Mouse (Mus musculus) MEL (cell line): Measurements from ENCODE around the gene Cep55. TPM values are rescaled to one million over a fixed set of nuclear protein-coding genes. Genes with fewer than 3 reads are reported as not detected.

ENCODE experiments used
- DNase-seq: peaks from one replicate; pipeline ENCODE4 v3.0.0; 2011; ENCODE audit warnings: low read depth, low spot score
- H3K27ac ChIP-seq: 2 replicates; pipeline ENCODE4 v1.5.1; 2012; ENCODE audit warnings: low read depth, mild to moderate bottlenecking, control low read depth, low read length, moderate library complexity; ENCODE audit not compliant: control insufficient read depth
- H3K27me3 ChIP-seq, 2 experiments: fragments of 150-350 bp in 1 of 2; sonication (generic) in 1 of 2; 2 replicates each; pipeline ENCODE4 v1.6.1; 2012; ENCODE audit warnings: low read length in 2 of 2, mild to moderate bottlenecking in 2 of 2, improper control_type of control experiment in 1 of 2, moderate library complexity in 1 of 2; ENCODE audit not compliant: insufficient read depth in 2 of 2, control insufficient read depth in 1 of 2
- H3K36me3 ChIP-seq, 2 experiments: 2 replicates each; pipeline ENCODE4 v1.6.1; 2012 to 2014; ENCODE audit warnings: low read length in 2 of 2, improper control_type of control experiment in 1 of 2, inconsistent platforms in 1 of 2, mild to moderate bottlenecking in 1 of 2; ENCODE audit not compliant: insufficient read depth in 2 of 2, control insufficient read depth in 1 of 2
- H3K4me1 ChIP-seq, 2 experiments: fragments of 150-350 bp in 1 of 2; sonication (generic) in 1 of 2; 2 replicates each; pipeline ENCODE4 v1.6.1; 2012; ENCODE audit warnings: low read length in 2 of 2, improper control_type of control experiment in 1 of 2, mild to moderate bottlenecking in 1 of 2; ENCODE audit not compliant: insufficient read depth in 2 of 2, control insufficient read depth in 1 of 2
- H3K4me3 ChIP-seq, 2 experiments: fragments of 150-350 bp in 1 of 2; sonication (generic) in 1 of 2; 2 replicates each; pipeline ENCODE4 v1.5.1; 2012; ENCODE audit warnings: low read depth in 2 of 2, low read length in 2 of 2, mild to moderate bottlenecking in 2 of 2, moderate library complexity in 2 of 2, control low read depth in 1 of 2, improper control_type of control experiment in 1 of 2; ENCODE audit not compliant: control insufficient read depth in 1 of 2, insufficient read depth in 1 of 2
- H3K79me2 ChIP-seq: 2 replicates; pipeline ENCODE4 v1.6.1; 2012; ENCODE audit warnings: mild to moderate bottlenecking, low read length, moderate library complexity; ENCODE audit not compliant: control insufficient read depth, poor library complexity, insufficient read depth
- H3K9ac ChIP-seq: 2 replicates; pipeline ENCODE4 v1.6.1; 2012; ENCODE audit warnings: low read depth, mild to moderate bottlenecking, control low read depth, low read length, moderate library complexity; ENCODE audit not compliant: control insufficient read depth, poor library complexity, severe bottlenecking
- H3K9me3 ChIP-seq: fragments of 150-350 bp; sonication (generic); replicated peaks from 2 replicates; pipeline ENCODE4 v1.6.1; 2012; ENCODE audit warnings: mild to moderate bottlenecking, low read length, improper control_type of control experiment, moderate library complexity; ENCODE audit not compliant: insufficient read depth
- CHD2 ChIP-seq: IDR thresholded peaks from 2 replicates; pipeline ENCODE4 v1.6.1; 2011; ENCODE audit warnings: low read length, improper control_type of control experiment
- CTCF ChIP-seq, 3 experiments: IDR thresholded peaks in 2 of 3; conservative IDR thresholded peaks in 1 of 3; 2 replicates each; pipeline ENCODE4 v1.5.1; 2011 to 2012; ENCODE audit warnings: low read length in 3 of 3, low read depth in 2 of 3, mild to moderate bottlenecking in 2 of 3, improper control_type of control experiment in 1 of 3, inconsistent platforms in 1 of 3, mixed read lengths in 1 of 3, moderate library complexity in 1 of 3; ENCODE audit not compliant: control insufficient read depth in 1 of 3, insufficient read depth in 1 of 3, poor library complexity in 1 of 3, severe bottlenecking in 1 of 3
- ELF1 ChIP-seq: IDR thresholded peaks from 2 replicates; pipeline ENCODE4 v1.6.1; 2014; ENCODE audit warnings: low read depth, mild to moderate bottlenecking, inconsistent platforms, low read length, improper control_type of control experiment, moderate library complexity
- EP300 ChIP-seq, 2 experiments: IDR thresholded peaks; 2 replicates each; pipeline ENCODE4 v1.6.1; 2011; ENCODE audit warnings: improper control_type of control experiment in 2 of 2, low read length in 2 of 2, low read depth in 1 of 2, mild to moderate bottlenecking in 1 of 2
- GATA1 ChIP-seq: IDR thresholded peaks from 2 replicates; pipeline ENCODE4 v1.6.1; 2011; ENCODE audit warnings: low read depth, low read length, improper control_type of control experiment
- JUND ChIP-seq: IDR thresholded peaks from 2 replicates; pipeline ENCODE4 v1.6.1; 2011; ENCODE audit warnings: low read depth, mild to moderate bottlenecking, improper control_type of control experiment, low read length
- KAT2A ChIP-seq: conservative IDR thresholded peaks from 2 replicates; pipeline ENCODE4 v1.6.1; 2012; ENCODE audit warnings: low read depth, low read length, improper control_type of control experiment, inconsistent platforms
- MAFK ChIP-seq: IDR thresholded peaks from 2 replicates; pipeline ENCODE4 v1.6.1; 2011; ENCODE audit warnings: low read depth, mild to moderate bottlenecking, low read length, improper control_type of control experiment, borderline replicate concordance
- MAX ChIP-seq: IDR thresholded peaks from 2 replicates; pipeline ENCODE4 v1.6.1; 2011; ENCODE audit warnings: low read length, improper control_type of control experiment
- MEF2A ChIP-seq: IDR thresholded peaks from 2 replicates; pipeline ENCODE4 v1.6.1; 2014; ENCODE audit warnings: low read depth, mild to moderate bottlenecking, inconsistent platforms, low read length, improper control_type of control experiment; ENCODE audit not compliant: poor library complexity, insufficient replicate concordance, severe bottlenecking; ENCODE audit errors: extremely low read depth
- MYB ChIP-seq: IDR thresholded peaks from 2 replicates; pipeline ENCODE4 v1.6.1; 2011; ENCODE audit warnings: mild to moderate bottlenecking, low read depth, low read length, improper control_type of control experiment
- MYC ChIP-seq: IDR thresholded peaks from 2 replicates; pipeline ENCODE4 v1.6.1; 2011; ENCODE audit warnings: low read depth, mild to moderate bottlenecking, low read length, improper control_type of control experiment, moderate library complexity
- NELFE ChIP-seq: IDR thresholded peaks from 2 replicates; pipeline ENCODE4 v1.6.1; 2011; ENCODE audit warnings: low read depth, low read length, improper control_type of control experiment
- NRF1 ChIP-seq: IDR thresholded peaks from 2 replicates; pipeline ENCODE4 v1.6.1; 2014; ENCODE audit warnings: low read depth, mild to moderate bottlenecking, inconsistent platforms, low read length, improper control_type of control experiment, moderate library complexity; ENCODE audit not compliant: poor library complexity, insufficient read depth, severe bottlenecking
- POLR2AphosphoS5 ChIP-seq: IDR thresholded peaks from 2 replicates; pipeline ENCODE4 v1.6.1; 2012; ENCODE audit warnings: low read depth, borderline replicate concordance, mild to moderate bottlenecking, inconsistent platforms, low read length, moderate library complexity, mixed read lengths
- RCOR1 ChIP-seq: IDR thresholded peaks from 2 replicates; pipeline ENCODE4 v1.6.1; 2012; ENCODE audit warnings: low read depth, mild to moderate bottlenecking, inconsistent platforms, low read length, improper control_type of control experiment
- SIN3A ChIP-seq: IDR thresholded peaks from 2 replicates; pipeline ENCODE4 v1.6.1; 2012; ENCODE audit warnings: low read length, improper control_type of control experiment, inconsistent platforms
- SMC3 ChIP-seq: IDR thresholded peaks from 2 replicates; pipeline ENCODE4 v1.6.1; 2011; ENCODE audit warnings: low read depth, low read length, improper control_type of control experiment
- TBP ChIP-seq: IDR thresholded peaks from 2 replicates; pipeline ENCODE4 v1.8.0; 2011; ENCODE audit warnings: low read depth, low read length, improper control_type of control experiment
- TCF12 ChIP-seq: IDR thresholded peaks from 2 replicates; pipeline ENCODE4 v1.6.1; 2014; ENCODE audit warnings: low read depth, mild to moderate bottlenecking, inconsistent platforms, low read length, improper control_type of control experiment, moderate library complexity
- ZC3H11A ChIP-seq: IDR thresholded peaks from 2 replicates; pipeline ENCODE4 v1.6.1; 2012; ENCODE audit warnings: low read depth, mild to moderate bottlenecking, inconsistent platforms, low read length, improper control_type of control experiment
- ZKSCAN1 ChIP-seq: IDR thresholded peaks from 2 replicates; pipeline ENCODE4 v1.6.1; 2012; ENCODE audit warnings: low read depth, mild to moderate bottlenecking, inconsistent platforms, low read length, improper control_type of control experiment, moderate library complexity
- polyA plus RNA-seq, 2 experiments: library from polyadenylated mRNA; stranded (reverse) in 1 of 2; unstranded in 1 of 2; fragments of >175 nt in 1 of 2; fragments of >200 nt in 1 of 2; gene quantifications; 2 replicates each; pipeline versions ENCODE4 v1.2.1 to v1.2.4; 2012; ENCODE audit warnings: low replicate concordance in 2 of 2, low read depth in 1 of 2; ENCODE audit not compliant: insufficient read length in 2 of 2, insufficient read depth in 1 of 2, missing spikeins in 1 of 2
- total RNA-seq: library from RNA; depleted of rRNA; stranded (reverse); fragments of 300-350 nt; gene quantifications from 2 replicates; pipeline ENCODE4 v1.2.3, GENCODE M21; 2012

Gene Cep55
- total and polyA plus RNA-seq, 3 experiments = 11.1 to 17.1 TPM; not detected in 1

DNA sequence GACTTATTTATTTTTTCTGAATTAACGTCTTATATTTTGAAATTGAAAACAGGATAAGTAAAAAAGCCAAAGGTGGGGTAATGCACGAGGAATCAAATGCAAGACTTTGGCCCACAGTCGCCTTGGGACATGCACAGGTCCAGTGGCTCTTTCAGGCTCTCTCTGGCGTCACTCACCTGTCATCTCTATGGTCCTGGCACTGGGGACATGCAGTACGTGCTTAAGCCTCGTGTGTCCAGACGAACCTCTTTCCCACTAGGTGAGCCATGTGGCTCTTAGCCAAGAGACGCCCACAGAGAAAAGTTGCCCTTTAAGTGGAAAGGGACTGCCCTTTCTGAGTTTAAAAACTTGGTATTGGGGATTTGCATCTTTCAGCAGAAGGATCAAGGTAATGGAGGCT lies 34.5 kb downstream of the Cep55 start:
- H3K36me3 ChIP-seq = peaks cover 0 to 9% of the 10 kb centered on the region in 2 experiments; a peak in 2 of 4 replicates
- peaks cover 0 to 6% of the 10 kb centered on the region in 2 experiments; a peak in 2 of 4 replicates for H3K4me1 ChIP-seq
- TF ChIP-seq KAT2A (no peak), NRF1 (no peak), ELF1 (no peak), TCF12 (no peak), SMC3 (no peak), CHD2 (no peak), NELFE (no peak), TBP (no peak), MYC (no peak), MAFK (no peak), EP300 (IDR thresholded peaks at IDR 0.05; ENCODE audit: low read depth in 1 of 2, low read length in 2 of 2) (no peak), CTCF (IDR thresholded peaks at IDR 0.05 in 2 of 3, conservative IDR thresholded peaks at IDR 0.05 in 1 of 3; ENCODE audit: control insufficient read depth in 1 of 3, insufficient read depth in 1 of 3, low read depth in 2 of 3, low read length in 3 of 3, poor library complexity in 1 of 3, severe bottlenecking in 1 of 3) (no peak), JUND (no peak), MEF2A (no peak), ZC3H11A (no peak), RCOR1 (no peak)
- H3K9me3 ChIP-seq = no peaks in the 10 kb centered on the region
- no peak overlapping the region for H3K4me3 ChIP-seq
- no peaks in the 10 kb centered on the region for H3K79me2 ChIP-seq
- H3K27me3 ChIP-seq = peaks cover 0 to under 1% of the 10 kb centered on the region in 2 experiments; a peak in 1 of 4 replicates
- no peak for DNase-seq
- no peak overlapping the region for H3K9ac ChIP-seq
- H3K27ac ChIP-seq = no peak overlapping the region

DNA sequence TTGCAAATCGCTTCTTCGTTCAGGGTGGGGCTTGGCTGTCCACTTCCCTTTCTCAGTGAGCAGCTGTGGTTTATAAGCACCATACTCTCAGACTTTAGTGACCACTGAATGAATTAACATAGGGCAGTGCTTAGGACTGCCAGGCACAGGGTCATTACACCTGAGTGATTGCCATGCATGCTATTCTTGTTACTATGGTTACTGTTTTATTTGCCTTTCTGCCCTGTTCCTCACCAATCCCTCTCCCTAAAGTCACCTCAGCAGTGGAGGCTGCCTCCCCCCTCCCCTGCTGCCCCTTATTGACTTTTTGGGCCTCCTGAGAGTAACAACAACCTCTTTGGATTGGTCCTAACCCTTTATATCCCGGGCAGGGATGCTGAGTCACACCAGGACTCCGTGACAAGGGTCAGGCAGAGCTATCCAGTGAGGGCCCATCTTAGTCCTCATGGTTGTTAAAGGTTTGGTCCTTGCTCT lies 36.7 kb downstream of the Cep55 start:
- no peak overlapping the region for H3K4me3 ChIP-seq
- DNase-seq = peak; percentile 6
- TF ChIP-seq POLR2AphosphoS5 = no peak
- no peak for TF ChIP-seq JUND
- TF ChIP-seq GATA1 = no peak
- TF ChIP-seq MAFK = no peak
- no peak for TF ChIP-seq SMC3
- no peak for TF ChIP-seq SIN3A
- TF ChIP-seq ZKSCAN1 = no peak
- TF ChIP-seq CTCF (IDR thresholded peaks at IDR 0.05 in 2 of 3, conservative IDR thresholded peaks at IDR 0.05 in 1 of 3; ENCODE audit: control insufficient read depth in 1 of 3, insufficient read depth in 1 of 3, low read depth in 2 of 3, low read length in 3 of 3, poor library complexity in 1 of 3, severe bottlenecking in 1 of 3) = no peak
- no peak for TF ChIP-seq MAX
- TF ChIP-seq NRF1 = no peak
- TF ChIP-seq MYC = no peak
- no peak for TF ChIP-seq NELFE
- TF ChIP-seq TBP = no peak
- no peak for TF ChIP-seq CHD2
- no peak for TF ChIP-seq MYB
- H3K27me3 ChIP-seq = no peaks in the 10 kb centered on the region
- H3K4me1 ChIP-seq = peaks cover 0 to 6% of the 10 kb centered on the region in 2 experiments; a peak in 2 of 4 replicates
- H3K9ac ChIP-seq = no peak overlapping the region
- no peaks in the 10 kb centered on the region for H3K79me2 ChIP-seq
- no peak overlapping the region for H3K27ac ChIP-seq
- H3K36me3 ChIP-seq = peaks cover 0 to 9% of the 10 kb centered on the region in 2 experiments; a peak in 2 of 4 replicates
- no peaks in the 10 kb centered on the region for H3K9me3 ChIP-seq
